Mouse (Mus musculus): ENCODE data around the gene Tnfrsf11a.

DNA sequence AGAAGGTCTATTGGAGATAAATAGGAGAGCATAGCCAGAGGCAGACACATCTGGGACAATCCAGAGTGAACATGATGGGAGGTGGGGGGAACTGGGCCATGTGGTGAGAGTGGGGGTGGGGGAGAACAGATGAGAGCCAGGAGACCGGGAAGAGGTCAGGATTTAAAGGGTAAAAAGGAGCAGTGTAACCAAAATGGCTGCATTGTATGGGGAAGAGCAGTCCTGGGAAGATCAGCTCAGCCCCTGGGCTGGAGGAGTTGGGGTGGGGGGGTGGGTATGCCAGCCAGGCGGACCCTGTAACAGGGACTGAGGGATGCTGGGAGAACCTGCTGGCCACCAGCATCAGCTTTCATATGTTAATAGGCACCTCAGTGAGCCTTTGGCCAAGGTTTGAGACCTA lies 34.8 kb downstream of the Tnfrsf11a start:
- TF ChIP-seq POLR2A (IDR thresholded peaks at IDR 0.05; ENCODE audit: insufficient read length, low read depth) (no peak), USF1 (IDR thresholded peaks at IDR 0.05; ENCODE audit: low read depth) (no peak), REST (IDR thresholded peaks at IDR 0.05; ENCODE audit: insufficient read depth, insufficient read length) (no peak), TCF12 (IDR thresholded peaks at IDR 0.05; ENCODE audit: insufficient read depth, poor library complexity, severe bottlenecking) (no peak), CEBPB (IDR thresholded peaks at IDR 0.05; ENCODE audit: insufficient read depth, poor library complexity, severe bottlenecking) (no peak)
